Mouse (Mus musculus) forebrain, embryonic 15.5 days (tissue): ENCODE measurements around the gene Dlk1. TPM values are rescaled to one million over a fixed set of nuclear protein-coding genes. Genes with fewer than 3 reads are reported as not detected.

Source experiments
- polyA plus RNA-seq: library from polyadenylated mRNA; unstranded; fragments of >200 nt; fragmentation: Nextera tagmentation; extraction: Ambion mirVana; gene quantifications from 2 replicates; pipeline ENCODE4 v1.2.1, GENCODE M21; 2015

The Dlk1 gene
- polyA plus RNA-seq, 1 experiment from 2014 or later = 48.5 TPM

Other genes with a start within 250 kb of the Dlk1 start
- gene Rtl1, start 147.5 kb downstream of the Dlk1 start, polyA plus RNA-seq = 1.0 and 1.1 TPM in 2 replicates